Mouse (Mus musculus) A20 (cell line): ENCODE measurements around the gene Celf1.
"Not testable (repeated sequence)": the region's sequence is repeated elsewhere in the genome, so short reads cannot be mapped to it uniquely, and the experiment has no call there.

Experiments used
- DNase-seq: peaks from one replicate; pipeline ENCODE4 v3.0.0-alpha.2; 2011; ENCODE audit warnings: low read depth, low spot score

Celf1 gene

DNA sequence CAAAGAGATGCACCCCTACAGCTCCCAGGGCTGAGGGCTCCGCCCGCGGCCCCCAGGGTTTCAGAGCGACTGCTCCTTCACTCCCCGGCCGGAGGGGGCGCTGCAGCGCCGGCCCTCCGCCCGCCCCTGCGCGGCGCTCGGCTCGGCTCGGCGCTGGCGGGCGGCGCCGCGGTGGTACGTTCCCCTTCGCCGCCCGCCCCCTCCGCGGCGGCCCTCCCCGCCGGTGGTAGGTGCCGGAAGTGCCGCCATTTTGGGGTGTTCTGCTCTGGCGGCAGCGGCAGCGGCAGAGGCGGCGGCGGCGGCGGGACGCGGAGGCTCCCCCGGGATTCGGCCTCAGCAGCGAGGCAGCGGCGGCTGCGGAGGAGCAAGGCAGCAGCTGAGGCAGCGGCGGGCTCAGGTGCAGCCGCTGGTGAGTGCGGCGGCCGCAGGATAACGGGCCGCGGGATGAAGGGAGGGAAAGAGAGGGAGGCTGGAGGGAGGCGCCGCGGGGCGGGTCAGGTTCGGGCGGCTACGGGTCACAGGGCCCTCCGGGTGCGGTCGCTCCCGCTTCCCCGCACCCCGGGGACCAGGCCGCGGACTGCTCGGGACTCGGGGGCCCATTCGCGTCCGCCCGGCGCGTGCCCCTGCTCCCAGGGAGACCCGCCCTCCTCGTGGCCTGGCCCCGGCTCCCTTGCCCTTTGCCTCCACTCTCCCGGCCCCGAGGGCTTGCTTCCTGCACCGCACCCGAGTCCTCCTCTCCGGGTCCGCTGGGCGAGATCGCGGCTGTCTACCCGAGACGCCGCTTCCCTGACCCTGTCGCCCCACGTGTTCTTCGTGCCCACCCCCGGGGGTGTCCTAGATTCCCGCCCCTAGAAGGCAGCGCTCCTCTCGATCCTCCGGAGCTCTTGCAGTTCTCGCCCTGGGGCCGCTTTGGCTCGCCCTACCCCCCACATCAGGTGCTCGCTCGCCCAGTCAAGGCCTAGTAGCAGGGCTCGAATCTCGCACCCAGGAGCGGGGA lies at the start of gene Celf1:
Gene Celf1 (plus strand): TSS at position 150 of the 997 bp plus-strand sequence.
- DNase-seq, result peak; percentile 90

DNA sequence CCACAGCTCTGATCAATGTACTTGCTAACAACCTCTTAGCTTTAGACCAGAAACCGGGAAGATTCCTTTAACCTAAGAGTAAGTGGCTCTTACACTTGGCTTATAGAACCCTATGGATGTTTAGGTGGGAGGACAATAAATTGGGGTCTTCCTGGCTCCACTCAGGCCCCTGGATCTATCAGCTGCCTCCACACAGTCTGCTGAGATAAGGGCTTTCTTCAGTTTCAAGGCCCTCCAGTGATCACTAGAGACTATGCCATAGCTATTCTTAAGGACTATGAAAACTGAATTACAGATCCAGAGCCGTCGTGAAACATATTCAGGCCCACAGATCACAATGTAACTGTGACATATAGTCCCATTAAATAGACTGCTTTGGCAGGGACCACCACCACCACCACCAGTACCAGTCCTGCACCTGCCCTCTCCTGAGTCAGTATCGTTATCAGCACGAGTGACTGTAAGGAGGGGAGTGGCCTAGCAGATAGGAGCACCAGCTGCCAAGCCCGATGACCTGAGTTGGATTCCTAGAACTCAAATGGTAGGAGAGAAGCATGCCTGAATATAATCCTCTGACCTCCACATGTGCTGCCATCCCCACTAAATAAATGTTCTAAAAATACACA lies 46.4 kb upstream of the Celf1 start:
- no peak for DNase-seq

DNA sequence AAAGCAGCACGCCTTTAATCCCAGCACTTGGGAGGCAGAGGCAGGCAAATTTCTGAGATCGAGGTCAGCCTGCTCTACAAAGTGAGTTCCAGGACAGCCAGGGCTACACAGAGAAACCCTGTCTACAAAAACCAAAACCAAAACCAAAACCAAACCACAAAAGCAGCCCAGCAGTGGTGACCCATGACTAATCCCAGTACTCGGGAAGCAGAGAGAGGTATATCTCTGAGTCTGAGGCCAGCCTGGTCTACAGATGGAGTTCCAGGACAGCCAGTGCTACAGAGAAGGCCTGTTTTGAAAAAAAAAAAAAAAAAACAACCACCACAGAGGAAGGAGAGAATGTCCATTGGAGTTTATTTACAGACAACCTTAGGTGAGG lies 45.9 kb upstream of the Celf1 start:
- not testable (repeated sequence) for DNase-seq

DNA sequence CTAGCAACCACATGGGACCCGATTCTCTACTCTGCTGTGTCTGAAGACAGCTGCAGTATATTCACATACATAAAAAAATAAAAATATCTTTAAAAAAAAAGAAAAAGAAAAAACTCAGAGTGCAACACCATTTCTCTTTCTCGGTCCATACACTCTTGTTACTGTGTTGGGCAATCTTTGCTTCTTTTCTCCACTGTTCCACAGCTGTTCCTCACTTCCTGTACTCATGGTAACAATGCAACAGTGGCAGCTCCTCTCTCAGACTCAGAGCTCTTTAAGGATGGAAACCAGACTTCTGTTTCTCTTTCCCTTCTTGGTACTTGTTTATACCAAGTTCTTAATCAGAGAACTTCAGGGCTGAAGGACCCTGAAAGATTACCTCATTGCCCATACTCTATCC lies 36.8 kb upstream of the Celf1 start:
- peak; percentile 38 for DNase-seq

DNA sequence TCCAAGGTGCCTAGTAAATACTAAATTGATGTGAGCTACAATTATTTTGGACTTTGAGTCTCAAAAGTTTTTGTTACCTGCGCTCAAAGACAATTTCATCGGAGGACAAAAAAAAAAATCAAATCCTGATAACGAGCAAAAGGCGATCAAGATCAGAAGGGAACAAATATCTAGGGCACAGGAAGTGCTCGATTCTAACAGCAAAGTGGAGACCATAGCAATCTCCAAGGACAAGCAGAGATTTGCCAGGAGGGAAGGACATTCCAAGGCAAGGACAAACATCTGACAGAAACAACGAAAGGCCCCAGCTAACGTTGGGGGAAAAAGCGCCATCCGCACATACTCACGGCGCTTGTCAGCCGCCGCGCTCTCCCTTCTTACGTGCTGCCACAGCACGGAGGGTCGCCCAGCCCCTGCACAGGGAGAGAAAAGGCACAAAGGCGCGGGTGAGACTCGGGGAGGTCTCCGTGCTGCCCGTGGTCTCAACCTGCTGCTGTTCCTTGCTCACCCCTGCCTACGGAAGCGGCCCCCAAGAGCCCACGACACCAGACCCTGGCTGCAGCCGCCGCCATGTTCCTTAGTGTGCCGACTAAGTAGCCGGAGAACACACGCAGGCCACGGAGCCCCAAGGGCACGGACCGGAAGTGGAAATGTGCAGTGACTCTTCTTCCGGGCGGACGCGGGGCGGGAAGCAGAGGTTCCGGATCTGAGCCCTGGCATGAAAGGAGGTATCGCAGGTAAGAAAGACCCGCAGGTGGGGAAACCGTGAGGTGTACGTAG lies 35.9 kb upstream of the Celf1 start, which contains the start of the genes Kbtbd4 and Ndufs3:
Gene Kbtbd4 (plus strand): TSS at position 665 of the 780 bp plus-strand sequence.
Gene Ndufs3 (minus strand): TSS at position 752 of the 780 bp plus-strand sequence.
- DNase-seq, result peak; percentile 96

- no peak for DNase-seq
Measured at GRCm38 (mm10) chr2:90904856-90905224, 35.3 kb upstream of the Celf1 start.

- DNase-seq, result no peak
Measured at GRCm38 (mm10) chr2:90906721-90907120, 33.5 kb upstream of the Celf1 start.

DNA sequence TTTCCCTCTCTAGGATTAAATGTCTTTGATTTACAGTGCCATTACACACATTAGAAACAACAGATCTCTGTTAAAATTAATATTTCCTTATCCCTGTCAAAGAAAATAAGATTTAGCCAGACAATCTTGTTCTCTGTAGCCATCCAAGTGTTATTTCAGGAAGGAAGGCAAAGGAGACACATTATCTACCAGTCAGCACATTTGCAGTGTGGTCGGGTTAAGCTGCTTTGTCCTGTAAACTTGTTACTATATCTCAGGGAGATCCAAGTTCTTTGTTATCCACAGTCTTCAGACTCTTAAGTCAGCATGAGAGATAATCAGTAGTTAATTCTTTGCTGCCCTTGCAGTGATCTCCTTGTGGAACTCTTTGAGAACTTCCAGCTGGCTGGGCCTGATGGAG lies 29.3 kb upstream of the Celf1 start:
- DNase-seq, result no peak

GRCm38 (mm10) chr2:90911668-90912067 lies 28.5 kb upstream of the Celf1 start:
- no peak for DNase-seq

DNA sequence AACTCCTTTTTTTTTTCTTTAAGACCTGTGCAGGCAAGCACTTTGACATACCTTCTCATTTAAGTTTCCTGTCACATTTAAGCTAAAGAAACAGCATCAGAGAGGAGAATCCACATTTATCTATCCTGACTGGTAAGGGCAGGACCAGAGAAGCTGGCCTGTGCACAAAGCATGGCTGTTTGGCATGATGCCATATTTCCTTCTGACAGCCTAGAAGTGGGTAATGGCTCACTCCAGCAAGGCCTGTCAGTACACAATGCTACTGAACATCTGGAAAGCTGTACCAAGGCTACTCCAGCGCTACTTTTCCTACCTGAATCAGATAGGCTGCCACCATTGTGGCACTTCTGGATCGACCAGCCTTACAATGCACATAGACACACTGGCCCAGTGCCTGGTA lies 26.5 kb upstream of the Celf1 start:
- no peak for DNase-seq

- DNase-seq, result peak; percentile 45
Measured at GRCm38 (mm10) chr2:90915516-90915915, 24.7 kb upstream of the Celf1 start.

- no peak for DNase-seq
Measured at GRCm38 (mm10) chr2:90916560-90917232, 23.5 kb upstream of the Celf1 start.

GRCm38 (mm10) chr2:90917233-90917998 lies 22.8 kb upstream of the Celf1 start:
- DNase-seq, result peak; percentile 81

- peak; percentile 30 for DNase-seq
Measured at GRCm38 (mm10) chr2:90917999-90918698, 22.0 kb upstream of the Celf1 start.

GRCm38 (mm10) chr2:90921178-90921577 lies 19.0 kb upstream of the Celf1 start:
- DNase-seq, result no peak

GRCm38 (mm10) chr2:90922636-90923035 lies 17.5 kb upstream of the Celf1 start:
- DNase-seq, result no peak

DNA sequence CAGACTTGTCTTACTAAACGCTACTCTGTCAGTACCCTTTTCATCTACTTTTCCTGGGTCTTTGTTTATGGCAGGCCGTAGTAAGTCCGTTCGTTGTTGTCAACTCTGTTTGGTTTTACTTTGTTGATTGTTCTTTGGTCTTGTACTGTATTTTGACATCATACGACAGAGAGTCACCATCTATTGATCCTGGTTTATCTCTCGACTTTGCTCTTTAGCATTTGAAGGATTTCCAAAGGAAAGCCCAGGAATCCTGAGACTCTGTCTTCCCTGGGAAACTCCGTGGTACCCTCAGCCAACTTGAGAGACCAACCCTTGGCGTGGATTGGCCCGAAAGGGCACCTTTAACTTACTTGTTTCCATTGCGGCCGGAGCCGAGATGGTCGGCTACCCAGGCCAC lies 11.6 kb upstream of the Celf1 start:
- DNase-seq, result no peak

DNA sequence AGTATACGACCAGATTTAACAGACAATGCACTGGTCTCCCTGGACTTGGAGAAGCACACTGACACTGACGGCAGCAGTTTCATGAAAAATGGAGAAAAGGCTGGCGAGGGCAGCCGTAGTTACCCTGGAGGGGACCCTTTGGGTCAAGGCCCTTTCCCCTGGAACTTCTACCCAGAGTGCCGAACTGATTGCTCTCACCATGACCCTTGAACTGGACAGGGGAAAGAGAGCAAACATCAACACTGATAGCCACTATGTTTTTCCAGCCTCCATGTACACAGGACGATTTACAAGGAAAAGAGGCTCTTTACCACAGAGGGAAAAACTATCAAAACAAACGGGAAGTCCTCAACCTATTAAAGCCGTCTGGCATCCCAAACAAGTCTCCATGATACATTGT lies 8.4 kb upstream of the Celf1 start:
- no peak for DNase-seq

DNA sequence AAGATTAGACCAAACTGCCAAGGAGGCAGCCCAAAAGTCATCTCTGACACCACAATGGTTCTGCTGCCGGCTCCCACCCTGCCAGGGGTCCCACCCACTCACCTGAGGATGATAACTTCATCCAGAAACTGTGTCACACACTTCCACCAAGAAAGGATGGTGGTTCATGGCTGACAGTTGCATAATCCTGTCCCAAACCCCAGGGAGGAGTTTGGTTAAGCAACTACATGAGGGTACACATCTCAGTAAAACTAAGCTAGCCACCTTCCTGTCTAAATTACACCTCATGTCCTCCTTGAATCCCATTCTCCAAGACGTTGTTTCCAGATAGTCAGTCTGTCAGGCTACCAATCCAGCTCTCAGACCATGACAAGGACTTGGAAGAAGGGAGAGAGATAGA lies 7.9 kb upstream of the Celf1 start:
- no peak for DNase-seq

GRCm38 (mm10) chr2:90938362-90938761 lies 1.8 kb upstream of the Celf1 start:
- no peak for DNase-seq
